Comparison of ENCODE assay signal across 9 mouse cellular contexts in genomic region chr11:12373106-12374098, GRCm38 (mm10).
DNase-seq lines count a peak whose midpoint lies in the region; ATAC-seq lines count a peak whose summit lies in the region.
"Had no signal": no experiment of that assay in that cellular context is flagged by ENCODE, and none has a peak within 500 bp of the region (broad histone marks: within the 10 kb centered on the region; RNA-seq: fewer than 3 reads in every experiment).

No protein-coding gene starts in this region.

- no peak overlapping the region for H3K4me2 ChIP-seq in hindbrain, embryonic 13.5 days

- H3K4me1 ChIP-seq in hindbrain, embryonic 13.5 days (replicated peaks) = no peaks in the 10 kb centered on the region

- H3K27ac ChIP-seq in hindbrain, embryonic 13.5 days = no peak overlapping the region

- H3K9ac ChIP-seq in hindbrain, embryonic 13.5 days = no peak overlapping the region

- no peaks in the 10 kb centered on the region for H3K27me3 ChIP-seq in hindbrain, embryonic 13.5 days

- 36% methylated on average over 12 of the region's 12 CpGs for WGBS in hindbrain, embryonic 13.5 days

- ATAC-seq in hindbrain, embryonic 13.5 days (ENCODE audit: low FRiP score) = peak; percentile 94

- peak; percentile 86 for DNase-seq in R1 (ENCODE audit: low read depth, low spot score)
- DNase-seq in cerebellum, postnatal 25 days = peak; percentile 75 to 86
- peak; percentile 87 to 92 for DNase-seq in frontal cortex, postnatal 36 days (ENCODE audit: low spot score in 2 of 2)
- peak; percentile 84 to 88 for DNase-seq in layer of hippocampus, postnatal 10 days (ENCODE audit: low spot score in 2 of 2)
- peak; percentile 89 for DNase-seq in lung, postnatal 10 days
- DNase-seq in right cerebral cortex, adult 2 months (ENCODE audit: low spot score in 2 of 2) = peak; percentile 87 to 89
- DNase-seq in natural killer cell, adult 2 months (ENCODE audit: low spot score in 2 of 2) = no peak

- H3K9me3 ChIP-seq in hindbrain, embryonic 13.5 days = no peaks in the 10 kb centered on the region

- no peaks in the 10 kb centered on the region for H3K36me3 ChIP-seq in hindbrain, embryonic 13.5 days

- no peak overlapping the region for H3K4me3 ChIP-seq in hindbrain, embryonic 13.5 days
- H3K4me3 ChIP-seq: erythroblast, embryonic 14.5 days had no signal

Comparison
In these comparisons a context has a peak if more than half of its experiments do, and no peak if none do; other contexts are left out.
1. DNase-seq: peak in R1 (single experiment), cerebellum, postnatal 25 days (2 of 2), frontal cortex, postnatal 36 days (2 of 2), layer of hippocampus, postnatal 10 days (2 of 2), lung, postnatal 10 days (single experiment) and right cerebral cortex, adult 2 months (2 of 2); none in natural killer cell, adult 2 months (0 of 2).